Mouse (Mus musculus) cerebellum, postnatal 14 days (tissue): ENCODE measurements at regions not wholly inside any gene's neighbourhood (a gene's known extent, or its start where the extent isn't known, plus 50 kb on each side); places are given as distances from the start of the nearest gene placed in this dataset.

Experiments used
- DNase-seq, 2 experiments: peaks; one replicate each; pipeline ENCODE4 v3.0.0; 2021; ENCODE audit warnings: mixed read lengths in 2 of 2

- DNase-seq: peak; percentile 6 to 24
Measured at GRCm38 (mm10) chr5:106789136-106789535, 92.0 kb upstream of the Zfp644 start.

GRCm38 (mm10) chr5:106785065-106785464 is 88.0 kb upstream of the Zfp644 start:
- DNase-seq: no peak

GRCm38 (mm10) chr5:106783864-106784609 is 87.0 kb upstream of the Zfp644 start:
- no peak for DNase-seq

DNA sequence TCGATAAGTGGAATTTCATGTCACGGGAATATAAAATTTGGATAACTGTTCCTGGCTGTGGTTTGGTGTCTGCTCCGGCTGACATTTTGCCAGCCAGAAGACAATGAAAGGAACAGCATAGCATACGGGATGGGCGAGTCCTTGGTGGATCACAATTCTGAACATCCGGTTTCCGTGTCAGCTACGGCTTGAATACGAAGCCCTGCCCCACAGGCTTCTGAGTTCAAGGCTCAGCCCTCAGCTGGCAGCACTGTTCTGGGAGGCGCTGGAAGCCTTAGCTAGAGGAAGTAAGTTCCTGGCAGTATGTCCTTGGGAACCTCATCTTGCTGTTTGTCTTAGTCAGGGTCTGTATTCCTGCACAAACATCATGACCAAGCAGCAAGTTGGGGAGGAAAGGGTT is 83.7 kb upstream of the Zfp644 start:
- DNase-seq: no peak

DNA sequence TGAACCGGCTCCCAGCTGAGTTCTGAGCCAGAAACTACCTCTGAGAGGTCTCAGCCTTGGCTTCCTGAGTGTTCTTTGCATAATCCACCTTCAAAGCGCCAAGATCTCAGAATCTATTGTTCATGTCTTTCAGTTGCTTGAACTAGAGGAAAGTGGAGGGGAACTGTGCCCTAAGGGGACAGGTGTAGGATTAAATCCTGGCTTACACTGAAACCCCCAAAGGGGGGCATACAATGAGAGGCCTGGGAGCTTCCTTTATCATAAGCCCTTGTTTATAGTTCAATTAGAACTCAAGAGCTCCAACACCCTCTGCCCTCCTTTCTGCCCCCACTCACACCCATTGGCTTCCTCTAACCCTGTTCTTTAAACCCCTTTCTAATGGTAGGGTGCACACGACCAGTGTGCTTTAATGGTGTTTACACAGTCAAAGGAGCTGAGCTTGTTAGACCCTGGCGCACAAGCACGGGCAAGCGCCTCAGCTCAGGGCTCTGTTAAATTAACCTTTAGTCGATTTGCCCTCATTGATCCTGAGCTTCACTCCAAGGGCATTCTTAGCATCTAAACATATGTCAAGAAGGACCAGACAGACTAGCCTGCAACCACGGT is 81.2 kb upstream of the Zfp644 start:
- DNase-seq: no peak

- DNase-seq: no peak
Measured at GRCm38 (mm10) chr5:106775010-106775693, 78.1 kb upstream of the Zfp644 start.

- no peak for DNase-seq
Measured at GRCm38 (mm10) chr5:106773201-106773934, 76.3 kb upstream of the Zfp644 start.

GRCm38 (mm10) chr5:106771029-106771428 is 73.9 kb upstream of the Zfp644 start:
- DNase-seq: no peak

DNA sequence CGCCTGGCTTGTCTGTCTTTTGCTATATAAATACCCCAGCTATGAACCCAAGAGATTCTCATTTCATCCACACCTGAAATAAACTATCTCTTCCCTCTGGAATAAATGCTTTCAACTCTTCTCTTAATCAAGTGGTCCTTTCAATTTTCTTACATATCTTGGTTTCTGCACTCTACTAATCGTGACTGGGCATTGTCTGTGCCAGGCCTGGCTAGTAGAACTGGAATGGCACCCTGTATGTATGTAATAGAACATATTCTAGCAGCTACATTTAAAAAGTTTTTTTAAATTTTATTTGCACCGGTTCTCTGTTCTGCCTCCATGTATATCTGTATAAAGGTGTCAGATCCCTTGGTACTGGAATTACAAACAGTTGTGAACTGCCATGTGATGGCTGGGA is 68.2 kb upstream of the Zfp644 start:
- no peak for DNase-seq

DNA sequence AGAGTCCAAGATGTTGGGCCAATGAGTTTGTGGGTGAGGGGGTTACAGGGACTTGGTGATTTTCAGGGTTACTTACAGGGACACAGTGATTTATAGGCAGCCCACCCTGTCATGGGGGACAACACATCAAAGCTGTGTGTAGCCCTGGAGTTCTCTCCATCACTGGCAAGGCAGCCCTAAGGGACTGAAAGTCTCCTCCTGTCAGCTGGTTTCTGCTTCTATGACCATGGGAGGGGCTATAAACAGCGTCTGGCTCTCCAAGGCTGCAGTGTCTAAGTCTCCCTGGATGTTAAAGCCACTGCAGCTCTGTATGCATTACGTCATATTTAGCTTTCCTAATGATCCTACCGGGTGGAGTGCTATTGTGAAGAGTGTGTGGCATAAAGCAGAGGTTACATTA is 66.2 kb upstream of the Zfp644 start:
- no peak for DNase-seq

DNA sequence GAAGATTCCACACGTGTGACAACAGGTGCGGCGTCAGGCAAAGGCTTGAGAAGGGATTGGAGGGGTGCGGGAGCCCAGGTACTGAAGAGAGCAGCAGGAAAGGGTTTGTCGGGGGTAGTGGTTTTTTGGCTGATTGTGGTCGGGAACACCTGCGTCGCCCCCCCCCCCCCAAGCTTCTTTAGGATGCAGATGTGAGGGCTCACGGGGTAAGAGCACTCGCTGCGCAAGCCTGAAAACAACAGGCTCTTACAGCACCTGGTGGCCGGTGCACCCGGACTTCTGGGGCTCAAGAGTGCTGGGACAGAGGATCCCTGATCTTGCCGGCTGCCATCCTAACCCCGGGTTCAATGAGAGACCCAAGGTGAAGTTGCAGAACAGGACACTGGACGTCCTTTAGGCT is 60.9 kb upstream of the Zfp644 start:
- no peak for DNase-seq

DNA sequence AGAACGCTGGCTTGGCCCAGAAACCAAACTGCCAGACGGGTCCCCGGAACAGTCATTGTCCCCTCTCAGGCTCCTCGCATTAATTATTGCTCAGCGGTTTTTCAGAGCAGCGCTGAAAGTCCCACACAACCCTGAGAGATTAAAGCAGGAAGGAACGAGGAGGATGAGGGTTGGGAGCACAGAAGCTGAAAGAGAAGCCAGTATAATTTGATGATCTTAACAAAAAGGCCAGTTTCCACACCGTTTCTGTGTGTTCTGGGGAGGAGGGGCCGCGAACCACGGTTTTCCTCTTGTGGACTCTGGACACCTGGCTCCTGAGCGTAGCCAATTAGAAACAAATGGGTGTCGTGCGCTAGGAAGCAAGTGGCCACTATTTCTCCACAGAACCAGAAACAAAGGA is 60.3 kb upstream of the Zfp644 start:
- DNase-seq: peak in 1 of 2 experiments; percentile 8

DNA sequence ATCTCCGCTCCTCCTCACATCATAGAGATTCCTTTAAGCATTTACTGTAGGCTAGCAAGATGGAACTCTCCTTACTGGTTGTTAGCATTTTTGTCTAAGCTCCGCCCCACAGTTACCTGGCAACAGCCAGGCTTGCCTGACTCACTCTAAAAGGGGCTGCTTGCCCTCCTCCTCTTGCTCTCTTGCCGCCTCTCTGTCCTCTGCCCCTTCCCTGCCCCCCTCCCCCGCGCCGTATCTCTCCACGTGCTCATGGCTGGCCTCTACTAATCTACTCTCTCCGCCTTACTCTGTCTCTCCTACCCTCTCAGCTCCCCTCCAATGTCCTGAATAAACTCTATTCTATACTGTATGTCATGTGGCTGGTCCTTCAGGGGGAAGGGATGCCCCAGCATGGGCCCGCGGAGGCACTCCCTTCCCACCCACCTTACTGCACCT is 59.9 kb upstream of the Zfp644 start:
- peak; percentile 9 to 12 for DNase-seq

DNA sequence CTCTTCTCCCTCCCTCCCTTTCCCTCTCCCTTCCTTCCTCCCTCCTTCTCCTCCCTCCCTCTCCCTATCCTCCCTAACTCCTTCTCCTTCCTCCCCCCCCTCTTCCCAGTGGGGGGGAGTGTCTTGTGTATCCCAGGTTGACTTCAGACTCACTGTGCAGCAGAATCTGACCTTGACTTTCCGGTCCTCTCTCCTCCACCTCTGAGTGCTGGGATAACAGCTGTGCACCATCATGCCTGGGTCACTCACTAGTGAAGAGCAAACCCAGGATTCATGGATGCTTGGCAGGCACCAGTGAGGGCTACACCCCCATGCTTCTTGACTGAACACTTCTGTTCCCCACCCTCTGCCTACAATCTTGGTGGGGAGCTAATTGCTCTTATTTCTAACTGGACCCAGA is 56.2 kb upstream of the Zfp644 start:
- DNase-seq: no peak

DNA sequence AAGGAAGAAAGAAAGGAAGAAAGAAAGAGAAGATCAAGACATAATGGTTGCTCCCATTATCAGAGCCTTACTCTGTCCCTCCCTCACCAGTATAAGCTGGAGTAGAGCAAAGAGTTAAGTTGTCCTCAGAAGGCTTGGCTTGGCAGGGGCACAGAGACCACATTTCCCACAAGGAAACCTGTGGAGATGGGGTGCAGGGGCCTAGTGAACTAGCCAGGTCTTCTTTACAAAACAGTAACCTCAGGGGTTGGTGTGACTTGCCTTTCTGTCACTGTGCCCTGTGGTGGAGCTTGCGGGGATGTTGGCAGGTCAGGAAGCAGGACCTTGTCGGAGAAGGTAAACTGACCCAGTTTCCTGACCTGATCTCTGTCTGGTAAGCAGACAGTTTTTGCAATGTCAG is 53.1 kb upstream of the Zfp644 start:
- DNase-seq: no peak

GRCm38 (mm10) chr5:106748527-106749138 is 51.5 kb upstream of the Zfp644 start:
- DNase-seq: no peak
